Mouse (Mus musculus) liver, embryonic 14.5 days (tissue): ENCODE data around the gene Eef1g. TPM values are rescaled to one million over a fixed set of nuclear protein-coding genes. Genes with fewer than 3 reads are reported as not detected.

Experiments used
- ATAC-seq: fragments of 200-750 bp; cut with Nextera tagmentation; 2 replicates; pipeline ENCODE4 v1.8.0; 2017; ENCODE audit warnings: moderate number of reproducible peaks, mild to moderate bottlenecking, moderate library complexity; ENCODE audit not compliant: insufficient read depth
- DNase-seq, 3 experiments: peaks; one replicate each; pipeline ENCODE4 v3.0.0-alpha.2; 2012 to 2013; ENCODE audit warnings: low read depth in 3 of 3, low spot score in 3 of 3
- H3K27ac ChIP-seq: fragments of 300-500 bp; sonication (generic); 2 replicates; pipeline ENCODE4 v1.5.1; 2014; ENCODE audit warnings: moderate library complexity, mild to moderate bottlenecking, control low read depth, inconsistent platforms
- H3K27me3 ChIP-seq: fragments of 300-500 bp; sonication (generic); 2 replicates; pipeline ENCODE4 v1.6.1; 2014; ENCODE audit warnings: mild to moderate bottlenecking, low read length, moderate library complexity; ENCODE audit not compliant: control insufficient read depth, insufficient read depth
- H3K36me3 ChIP-seq: fragments of 300-500 bp; sonication (generic); replicated peaks from 2 replicates; pipeline ENCODE4 v1.6.1; 2014; ENCODE audit warnings: low read depth; ENCODE audit not compliant: control insufficient read depth, insufficient read depth
- H3K4me1 ChIP-seq, 2 experiments: fragments of 200-500 bp in 1 of 2; fragments of 300-500 bp in 1 of 2; sonication (generic) in 1 of 2; replicated peaks; 2 replicates each; pipeline ENCODE4 v1.6.1; 2012 to 2014; ENCODE audit warnings: antibody characterized with exemption in 1 of 2, inconsistent platforms in 1 of 2, low read length in 1 of 2; ENCODE audit not compliant: control insufficient read depth in 2 of 2, insufficient read depth in 2 of 2
- H3K4me2 ChIP-seq: fragments of 300-500 bp; sonication (generic); 2 replicates; pipeline ENCODE4 v1.6.1; 2014; ENCODE audit warnings: low read depth, mild to moderate bottlenecking, control low read depth, moderate library complexity
- H3K4me3 ChIP-seq, 2 experiments: fragments of 200-500 bp in 1 of 2; fragments of 300-500 bp in 1 of 2; sonication (generic) in 1 of 2; 2 replicates each; pipeline ENCODE4 v1.5.1; 2012 to 2014; ENCODE audit warnings: low read depth in 2 of 2, low read length in 2 of 2, mild to moderate bottlenecking in 2 of 2, control low read depth in 1 of 2, inconsistent platforms in 1 of 2, moderate library complexity in 1 of 2; ENCODE audit not compliant: insufficient read depth in 1 of 2
- H3K9ac ChIP-seq: fragments of 300-500 bp; sonication (generic); replicated peaks from 2 replicates; pipeline ENCODE4 v1.6.1; 2014; ENCODE audit warnings: mild to moderate bottlenecking, control low read depth, moderate library complexity
- H3K9me3 ChIP-seq: fragments of 300-500 bp; sonication (generic); 2 replicates; pipeline ENCODE4 v1.6.1; 2016; ENCODE audit warnings: low read length, mixed read lengths; ENCODE audit not compliant: control insufficient read depth
- CTCF ChIP-seq: IDR thresholded peaks from 2 replicates; pipeline ENCODE4 v1.5.1; 2016; ENCODE audit warnings: antibody characterized with exemption, low read depth, control low read depth
- EP300 ChIP-seq: IDR thresholded peaks from 2 replicates; pipeline ENCODE4 v1.6.1; 2016; ENCODE audit warnings: antibody characterized with exemption, low read depth
- WGBS: fragments of 180-500 bp; shearing (Covaris S2); extraction: QIAGEN DNeasy Blood & Tissue Kit; methylation state at CpG from one replicate; pipeline ENCODE4 v1.1.7; 2014; ENCODE audit not compliant: insufficient replicate concordance; 5-methylcytosine and 5-hydroxymethylcytosine counted together
- polyA plus RNA-seq, 2 experiments: library from polyadenylated mRNA; depleted of rRNA in 1 of 2; stranded (reverse) in 1 of 2; unstranded in 1 of 2; fragments of >200 nt; fragmentation: Nextera tagmentation in 1 of 2; extraction: Ambion mirVana in 1 of 2; gene quantifications; 2 replicates each; pipeline versions ENCODE4 v1.2.1 to v1.2.3; 2012 to 2014

Eef1g gene
- polyA plus RNA-seq, 2 experiments: 178 to 183 TPM

GRCm38 (mm10) chr19:8992769-8993624, 26.2 kb downstream of the Eef1g start:
- no peak overlapping the region for H3K4me2 ChIP-seq
- 29% methylated on average over 12 of the region's 12 CpGs for WGBS
- no peak overlapping the region for H3K9ac ChIP-seq
- peaks cover 26% of the 10 kb centered on the region for H3K27me3 ChIP-seq
- no peaks in the 10 kb centered on the region for H3K36me3 ChIP-seq
- no peaks in the 10 kb centered on the region for H3K9me3 ChIP-seq
- H3K4me3 ChIP-seq: no peak overlapping the region
- peak in 2 of 3 experiments; percentile 46 to 52 for DNase-seq
- ATAC-seq: 0 out of 2 replicates have a peak, but pooled peaks have one; percentile 22
- no peak overlapping the region for H3K27ac ChIP-seq
- peaks cover 4 to 14% of the 10 kb centered on the region in 2 experiments; a peak in 3 of 4 replicates for H3K4me1 ChIP-seq
- TF ChIP-seq CTCF: peak; percentile 83
- no peak for TF ChIP-seq EP300

GRCm38 (mm10) chr19:8993625-8993912, 26.7 kb downstream of the Eef1g start:
- H3K9ac ChIP-seq: no peak overlapping the region
- no peaks in the 10 kb centered on the region for H3K36me3 ChIP-seq
- DNase-seq (no peak), ATAC-seq (no peak)
- no peak overlapping the region for H3K27ac ChIP-seq
- peaks cover 7 to 18% of the 10 kb centered on the region in 2 experiments; a peak in 3 of 4 replicates for H3K4me1 ChIP-seq
- peaks cover 20% of the 10 kb centered on the region for H3K27me3 ChIP-seq
- H3K9me3 ChIP-seq: no peaks in the 10 kb centered on the region
- no peak for TF ChIP-seq CTCF
- no peak for TF ChIP-seq EP300
- no peak overlapping the region for H3K4me3 ChIP-seq
- H3K4me2 ChIP-seq: no peak overlapping the region
- 55% methylated on average over 2 of the region's 2 CpGs for WGBS

GRCm38 (mm10) chr19:8994813-8995607, 28.2 kb downstream of the Eef1g start:
- Histone ChIP-seq H3K9ac (no peak overlapping the region), H3K9me3 (no peaks in the 10 kb centered on the region), H3K4me1 (peaks cover 7 to 17% of the 10 kb centered on the region in 2 experiments; a peak in 3 of 4 replicates), H3K27me3 (peaks cover 6% of the 10 kb centered on the region), H3K4me2 (no peak overlapping the region), H3K4me3 (no peak overlapping the region), H3K27ac (no peak overlapping the region), H3K36me3 (no peaks in the 10 kb centered on the region)
- no peak for ATAC-seq
- 59% methylated on average over 10 of the region's 10 CpGs for WGBS
- TF ChIP-seq EP300: no peak
- TF ChIP-seq CTCF: no peak
- no peak for DNase-seq

- no peak overlapping the region for H3K9ac ChIP-seq
- no peak overlapping the region for H3K4me2 ChIP-seq
- ATAC-seq (no peak), DNase-seq (no peak)
- no peak overlapping the region for H3K4me3 ChIP-seq
- H3K36me3 ChIP-seq: no peaks in the 10 kb centered on the region
- H3K4me1 ChIP-seq: peaks cover 7 to 17% of the 10 kb centered on the region in 2 experiments; a peak in 3 of 4 replicates
- H3K9me3 ChIP-seq: no peaks in the 10 kb centered on the region
- TF ChIP-seq CTCF (no peak), EP300 (no peak)
- no peak overlapping the region for H3K27ac ChIP-seq
- no peaks in the 10 kb centered on the region for H3K27me3 ChIP-seq
- 71% methylated on average over 6 of the region's 6 CpGs for WGBS
Observed at GRCm38 (mm10) chr19:8996601-8997000, 29.8 kb downstream of the Eef1g start.

- Histone ChIP-seq H3K4me2 (no peak overlapping the region), H3K4me1 (peaks cover 7 to 17% of the 10 kb centered on the region in 2 experiments; a peak in 3 of 4 replicates)
- ATAC-seq: peak; percentile 78
Observed at GRCm38 (mm10) chr19:8997546-8997945, 30.7 kb downstream of the Eef1g start.

More at GRCm38 (mm10) chr19:8997546-8997945, 30.7 kb downstream of the Eef1g start:
- no peak; the same call in 1 of the 2 replicates for TF ChIP-seq CTCF
- TF ChIP-seq EP300: no peak
- H3K4me3 ChIP-seq: no peak overlapping the region
- no peak for DNase-seq
- no peaks in the 10 kb centered on the region for H3K36me3 ChIP-seq
- WGBS: 34% methylated on average over 4 of the region's 4 CpGs
- H3K27ac ChIP-seq: no peak overlapping the region
- H3K9me3 ChIP-seq: no peaks in the 10 kb centered on the region
- no peaks in the 10 kb centered on the region for H3K27me3 ChIP-seq
- H3K9ac ChIP-seq: no peak overlapping the region
